Mouse (Mus musculus): Measurements from ENCODE around the gene Stag3.

The Stag3 gene

DNA sequence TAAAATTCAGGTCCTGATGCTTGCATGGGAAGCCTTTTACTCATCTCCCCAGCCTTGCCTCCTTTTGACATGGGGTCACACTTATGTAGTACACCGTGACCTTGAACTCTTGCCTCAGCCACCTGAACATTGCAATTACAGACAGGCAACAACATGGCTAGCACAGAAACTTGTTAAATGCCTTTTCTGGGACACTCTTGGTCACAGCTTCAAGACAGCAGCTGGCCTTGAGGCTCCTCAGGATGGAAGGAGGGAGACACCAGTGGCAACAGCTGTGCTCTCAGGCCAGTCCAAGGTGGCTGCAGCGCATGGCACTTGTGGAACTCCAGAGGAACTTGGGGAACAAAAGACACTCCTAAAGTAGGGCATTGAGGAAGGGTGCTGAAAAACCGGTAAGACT lies 12.9 kb upstream of the Stag3 start:
- in situ Hi-C loops (cut with MboI; ENCODE audit: low sequenced_read_pairs) = no loop called here

DNA sequence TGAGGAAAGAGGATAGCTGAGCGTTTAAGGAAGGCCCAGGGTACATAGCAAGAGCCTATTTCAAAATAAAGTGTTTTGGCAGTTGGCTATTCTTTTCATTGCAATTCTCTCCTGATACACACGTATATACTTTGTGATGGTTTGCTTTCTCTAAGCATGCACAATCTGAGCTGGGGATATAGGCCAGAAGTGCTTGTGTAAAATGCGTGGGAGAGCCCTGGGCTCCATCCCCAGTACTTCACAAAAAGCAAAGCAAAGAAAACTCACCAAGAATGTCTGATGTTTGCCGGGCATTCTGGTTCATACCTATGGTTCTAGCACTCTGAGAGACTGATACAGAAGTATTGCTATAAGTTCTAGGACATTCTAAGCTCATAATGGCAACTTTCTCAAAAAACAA lies 11.1 kb upstream of the Stag3 start:
- in situ Hi-C loops (cut with MboI; ENCODE audit: low sequenced_read_pairs) = no loop called here

DNA sequence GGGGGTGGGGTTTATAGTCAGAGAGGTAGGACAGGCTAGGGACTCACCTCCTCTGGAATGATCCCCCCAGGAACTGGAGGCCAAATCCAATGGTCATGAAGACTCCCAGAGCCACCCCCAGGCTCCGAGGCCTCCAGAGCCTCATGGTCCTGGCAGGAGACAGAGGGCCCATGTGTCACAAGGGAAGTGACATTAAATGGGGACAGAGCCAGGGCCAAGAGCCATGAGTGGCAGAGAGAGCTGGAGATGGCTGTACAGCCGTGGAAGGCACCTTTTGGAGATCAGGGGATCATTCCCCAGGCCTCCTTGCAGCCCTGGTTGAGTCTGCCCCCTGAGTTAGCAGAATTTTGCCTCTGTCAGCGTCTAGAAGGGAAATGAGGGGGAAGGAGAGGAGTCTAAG lies 8.8 kb upstream of the Stag3 start:
- in situ Hi-C loops (cut with MboI; ENCODE audit: low sequenced_read_pairs) = no loop called here

DNA sequence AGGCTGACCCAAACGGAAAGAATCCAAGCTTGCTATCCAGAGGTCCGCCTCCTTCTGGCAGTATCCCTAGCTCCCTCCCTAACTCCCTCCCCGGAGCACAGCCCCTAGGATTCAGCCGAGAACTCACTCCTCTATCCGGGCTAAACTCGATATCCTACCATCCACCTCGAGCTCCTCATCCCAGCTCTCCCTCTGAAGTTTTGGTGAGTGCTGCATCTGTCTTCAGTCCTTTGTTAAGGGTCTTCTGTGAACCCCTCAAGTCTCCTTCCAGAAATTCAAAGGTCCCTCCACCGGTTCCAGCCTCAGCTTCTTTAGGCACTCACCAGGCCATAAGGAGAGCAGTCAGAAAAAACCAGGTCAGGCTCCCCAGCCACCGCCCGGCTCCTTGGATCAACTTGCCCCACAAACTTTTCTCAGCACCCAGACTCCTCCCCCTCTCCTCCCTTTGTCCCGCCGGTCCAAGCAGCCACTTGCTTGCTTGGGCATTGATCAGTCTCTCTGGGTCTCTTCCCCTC lies 7.6 kb upstream of the Stag3 start, which contains the start of gene Gal3st4:
Gal3st4 (minus strand) TSS at position 432 of the 515 bp plus-strand sequence.
- in situ Hi-C loops (cut with MboI; ENCODE audit: low sequenced_read_pairs) = no loop called here

DNA sequence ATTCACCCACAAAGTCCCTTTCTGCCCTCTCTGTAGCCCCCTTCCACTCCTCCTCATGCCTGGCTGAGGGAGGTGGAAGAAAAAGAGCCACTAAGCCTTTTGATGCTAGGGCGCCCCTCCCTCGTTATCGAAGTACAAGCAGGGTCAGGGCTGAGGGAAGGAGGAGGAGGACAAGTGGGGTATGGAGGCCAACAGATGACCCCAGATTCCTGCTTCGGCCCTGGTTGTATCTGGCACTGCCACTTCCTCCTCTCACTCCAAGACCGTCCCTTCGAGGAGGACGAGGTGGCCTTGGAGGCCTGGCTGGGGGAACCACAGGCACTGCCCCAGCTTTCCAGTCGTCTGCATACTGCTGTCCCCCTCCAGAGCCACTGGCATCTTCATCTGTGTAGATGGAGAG lies 5.9 kb upstream of the Stag3 start:
- in situ Hi-C loops (cut with MboI; ENCODE audit: low sequenced_read_pairs) = no loop called here

DNA sequence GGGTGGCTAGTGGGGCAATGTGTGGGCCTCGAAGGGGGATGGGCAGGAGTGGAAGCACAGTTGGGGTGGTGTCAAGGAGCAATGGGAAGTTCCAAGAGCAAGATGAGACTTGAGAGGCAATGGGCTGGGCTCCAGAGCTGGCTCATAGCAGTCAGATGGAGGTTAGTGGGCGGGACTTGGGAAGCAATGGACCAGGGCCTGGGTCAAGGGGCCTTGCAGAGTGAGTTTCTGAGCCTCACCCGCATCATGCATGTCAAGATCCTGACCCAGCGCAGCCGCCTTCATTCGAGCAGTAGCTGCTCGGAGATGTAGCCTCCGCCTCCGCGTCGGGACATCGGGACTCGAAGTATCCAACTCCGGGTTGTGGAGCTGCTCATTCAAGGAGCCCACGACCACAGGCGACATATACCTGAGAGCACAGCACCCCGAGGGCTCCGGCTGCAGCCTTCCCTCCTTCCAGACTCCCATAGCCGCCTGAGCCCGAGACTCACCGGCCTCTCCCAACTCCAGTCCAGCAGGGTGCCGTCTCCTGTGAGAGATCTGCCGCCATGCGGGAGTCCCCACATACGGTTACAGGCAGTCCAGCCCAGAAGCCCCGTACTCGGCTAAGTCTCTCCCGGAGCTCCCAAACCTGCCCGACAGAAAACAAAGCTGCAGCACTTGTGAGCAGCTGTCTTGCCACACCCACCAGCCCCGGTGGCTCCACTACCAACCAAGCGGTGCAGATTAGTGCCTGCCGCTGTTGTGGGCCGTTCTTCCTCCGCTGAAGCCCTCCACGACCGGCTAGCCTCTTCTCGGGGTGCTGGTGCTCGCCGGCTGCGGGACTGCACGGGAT lies 4.6 kb upstream of the Stag3 start:
- in situ Hi-C loops (cut with MboI; ENCODE audit: low sequenced_read_pairs) = no loop called here

DNA sequence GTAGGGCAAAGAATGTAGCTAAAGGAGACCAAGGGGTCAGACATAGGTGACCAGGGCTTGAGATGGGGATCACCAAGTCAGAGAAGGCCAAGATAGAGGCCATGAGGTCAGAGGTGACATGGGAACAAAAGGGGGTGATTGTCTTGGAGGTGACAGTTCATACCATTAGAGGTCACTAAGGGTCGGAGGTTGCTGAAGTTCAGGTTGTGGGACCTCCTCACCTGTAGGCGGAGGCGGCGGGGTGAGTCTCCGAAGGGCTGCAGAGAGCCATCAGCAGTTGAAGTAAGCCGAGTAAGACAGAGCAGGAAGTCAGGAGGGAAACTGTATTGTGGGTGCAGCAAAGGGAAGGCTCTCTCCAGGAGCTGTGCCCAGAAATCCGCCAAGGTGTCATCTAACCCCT lies 2.0 kb upstream of the Stag3 start:
- in situ Hi-C loops (cut with MboI; ENCODE audit: low sequenced_read_pairs) = no loop called here

DNA sequence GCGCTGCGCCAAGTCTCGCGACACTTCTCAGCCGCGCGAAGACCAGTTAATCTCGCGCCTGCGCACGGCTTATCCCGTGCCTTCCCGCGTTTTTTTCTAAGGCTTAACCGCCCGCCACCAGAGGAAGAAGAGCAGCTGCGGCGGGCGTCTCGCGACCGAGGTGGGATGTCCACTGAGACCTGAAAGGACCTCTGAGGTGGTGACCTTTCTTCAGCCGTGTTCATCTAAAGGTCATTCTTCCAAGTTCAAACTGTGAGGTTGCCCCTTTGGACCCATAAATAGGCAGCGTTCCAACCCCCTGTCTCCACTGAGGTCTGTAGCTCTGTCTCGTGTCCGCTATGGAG lies 357 bp downstream of the Stag3 start:
- in situ Hi-C loops (cut with MboI; ENCODE audit: low sequenced_read_pairs) = no loop called here

DNA sequence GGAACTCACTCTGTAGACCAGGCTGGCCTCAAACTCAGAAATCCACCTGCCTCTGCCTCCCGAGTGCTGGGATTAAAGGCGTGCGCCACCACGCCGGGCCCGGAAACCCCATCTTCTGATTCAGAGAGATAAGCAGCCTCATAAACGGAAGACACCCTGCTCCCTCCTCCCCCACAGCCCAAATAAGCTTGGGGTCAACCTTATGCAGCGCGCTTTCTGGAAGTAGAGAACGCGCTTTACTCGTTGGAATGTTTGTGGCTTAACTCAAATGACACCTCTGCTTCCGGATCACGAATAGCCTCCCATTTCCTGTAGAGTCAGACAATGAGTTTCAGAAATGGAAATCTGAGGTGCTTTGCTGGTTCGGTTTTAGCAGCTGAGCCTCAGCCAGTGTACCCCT lies 789 bp downstream of the Stag3 start:
- in situ Hi-C loops (cut with MboI; ENCODE audit: low sequenced_read_pairs) = no loop called here

DNA sequence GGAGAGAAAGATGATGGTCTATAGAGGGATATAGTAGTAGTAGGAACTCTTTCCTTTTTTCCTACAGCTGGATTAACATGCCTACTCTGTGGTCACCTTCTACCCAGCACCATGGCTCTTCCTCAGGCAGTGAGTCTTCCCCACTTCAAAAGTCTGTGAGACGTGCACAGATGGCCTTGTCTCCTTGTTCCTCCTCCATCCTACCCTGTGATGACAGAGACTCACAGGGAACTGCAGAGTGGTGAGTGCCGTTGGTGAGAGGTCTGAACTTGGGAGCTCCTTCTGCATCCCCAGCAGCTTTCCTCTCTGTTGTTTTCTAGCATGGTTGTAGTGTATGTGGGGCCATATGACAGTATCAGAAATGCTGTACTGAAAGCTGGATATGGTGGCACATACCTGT lies 1.8 kb downstream of the Stag3 start:
- in situ Hi-C loops (cut with MboI; ENCODE audit: low sequenced_read_pairs) = no loop called here

DNA sequence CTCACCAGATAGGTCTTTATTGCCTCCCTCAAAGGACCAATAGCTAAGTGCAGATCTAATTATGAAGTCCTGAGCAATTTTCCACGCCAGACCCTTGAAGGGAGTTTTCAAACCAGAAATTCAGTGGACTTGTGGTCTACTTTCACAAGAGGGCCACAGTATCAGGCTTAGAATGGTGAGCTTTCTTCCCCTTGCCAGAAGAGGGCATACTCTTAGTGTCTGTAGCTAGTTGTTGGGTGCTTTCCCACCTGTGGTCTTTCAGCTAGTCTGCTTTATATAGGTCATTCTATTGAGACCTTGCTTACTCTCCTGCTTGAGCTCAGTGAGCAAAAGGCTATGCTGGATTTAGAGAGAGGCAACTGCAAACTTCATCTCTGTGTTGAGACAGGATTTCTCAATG lies 3.5 kb downstream of the Stag3 start:
- in situ Hi-C loops (cut with MboI; ENCODE audit: low sequenced_read_pairs) = no loop called here

DNA sequence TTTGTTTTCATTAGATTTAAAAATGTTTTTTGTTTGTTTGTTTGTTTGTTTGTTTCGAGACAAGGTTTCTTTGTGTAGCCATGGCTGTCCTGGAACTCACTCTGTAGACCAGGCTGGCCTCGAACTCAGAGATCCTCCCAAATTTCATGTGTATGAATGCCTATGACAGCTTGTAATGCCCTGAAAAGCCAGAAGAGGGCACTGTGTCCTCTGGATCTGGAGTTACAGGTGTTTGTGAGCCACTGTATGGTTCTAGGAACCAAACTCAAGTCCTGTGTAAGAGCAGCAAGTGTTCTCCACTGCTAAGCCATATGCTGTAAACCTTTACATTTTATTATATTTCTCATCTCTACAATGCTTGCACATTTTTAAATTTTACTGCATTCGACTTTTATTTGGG lies 7.8 kb downstream of the Stag3 start:
- in situ Hi-C loops (cut with MboI; ENCODE audit: low sequenced_read_pairs) = no loop called here

DNA sequence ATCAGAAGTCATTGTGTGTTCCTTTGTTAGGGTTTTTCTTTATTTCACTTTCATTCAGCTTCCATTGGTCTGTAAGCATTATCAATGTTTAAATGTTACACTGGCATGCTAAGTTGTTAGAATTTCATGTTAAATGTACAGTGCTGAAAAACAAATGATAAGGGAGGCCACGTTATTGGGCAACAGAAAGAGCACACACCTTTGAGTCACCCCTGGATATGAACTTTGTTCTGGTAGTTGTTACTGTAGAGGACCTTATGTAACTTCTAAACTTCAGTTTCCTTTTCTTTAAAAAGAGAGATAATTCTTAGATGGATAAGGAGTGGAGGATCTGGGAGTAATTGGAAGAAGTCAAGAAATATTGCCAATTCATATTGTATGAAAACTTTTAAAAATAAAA lies 11.6 kb downstream of the Stag3 start:
- in situ Hi-C loops (cut with MboI; ENCODE audit: low sequenced_read_pairs) = no loop called here

DNA sequence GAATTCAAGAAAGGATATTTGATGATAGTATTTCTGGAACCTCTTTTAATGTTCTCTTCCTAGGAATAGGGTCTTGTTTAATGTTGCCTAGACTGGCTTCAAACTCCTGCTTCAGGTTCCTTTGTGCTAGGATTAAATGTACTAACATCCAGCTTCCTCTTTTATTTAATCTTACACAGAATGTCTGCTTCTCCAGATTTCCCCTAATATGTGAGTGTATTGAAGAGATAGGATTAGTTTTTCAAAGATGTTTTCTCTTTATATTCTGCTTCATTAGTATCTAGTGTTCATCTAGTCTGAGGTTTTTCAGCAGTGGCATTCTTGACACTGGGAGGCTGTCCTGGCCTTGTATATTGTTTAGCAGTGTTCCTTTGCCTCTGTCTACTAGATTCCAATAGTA lies 14.1 kb downstream of the Stag3 start:
- in situ Hi-C loops (cut with MboI; ENCODE audit: low sequenced_read_pairs) = no loop called here

DNA sequence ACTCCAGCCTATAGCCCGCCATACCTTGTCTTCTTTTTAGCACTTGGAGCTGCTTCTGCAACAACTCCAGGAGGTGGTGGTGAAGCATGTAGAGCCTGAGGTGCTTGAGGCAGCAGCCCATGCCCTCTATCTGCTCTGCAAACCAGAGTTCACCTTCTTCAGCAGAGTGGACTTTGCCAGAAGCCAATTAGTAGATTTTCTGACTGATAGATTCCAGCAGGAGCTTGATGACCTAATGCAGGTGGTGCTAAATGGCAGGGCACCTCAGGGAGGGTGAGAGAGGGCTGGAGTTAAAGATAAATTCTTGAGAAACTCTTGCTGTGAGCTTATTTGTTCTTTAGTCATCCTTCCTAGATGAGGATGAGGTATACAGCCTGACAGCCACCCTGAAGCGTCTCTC lies 19.6 kb downstream of the Stag3 start:
- in situ Hi-C loops (cut with MboI; ENCODE audit: low sequenced_read_pairs) = no loop called here

DNA sequence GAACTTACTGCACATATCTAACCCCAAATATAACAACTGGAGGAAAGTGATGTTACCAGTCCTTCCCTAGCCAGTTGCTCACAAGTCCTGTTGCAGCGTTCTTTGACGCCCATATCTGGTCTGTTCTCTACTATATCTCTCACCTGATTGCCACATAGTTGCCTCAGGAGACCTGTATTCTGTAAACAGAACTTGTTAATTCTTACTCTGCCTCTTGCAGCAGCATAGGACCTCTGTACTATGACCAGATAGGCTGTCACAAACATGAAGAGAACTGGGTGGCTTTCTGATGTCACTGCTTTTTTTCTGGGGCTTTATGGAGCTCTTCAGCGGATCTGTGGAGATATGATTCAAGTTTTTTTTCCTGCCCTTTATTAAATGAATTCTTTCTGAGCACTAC lies 32.8 kb downstream of the Stag3 start:
- in situ Hi-C loops (cut with MboI; ENCODE audit: low sequenced_read_pairs) = no loop called here

DNA sequence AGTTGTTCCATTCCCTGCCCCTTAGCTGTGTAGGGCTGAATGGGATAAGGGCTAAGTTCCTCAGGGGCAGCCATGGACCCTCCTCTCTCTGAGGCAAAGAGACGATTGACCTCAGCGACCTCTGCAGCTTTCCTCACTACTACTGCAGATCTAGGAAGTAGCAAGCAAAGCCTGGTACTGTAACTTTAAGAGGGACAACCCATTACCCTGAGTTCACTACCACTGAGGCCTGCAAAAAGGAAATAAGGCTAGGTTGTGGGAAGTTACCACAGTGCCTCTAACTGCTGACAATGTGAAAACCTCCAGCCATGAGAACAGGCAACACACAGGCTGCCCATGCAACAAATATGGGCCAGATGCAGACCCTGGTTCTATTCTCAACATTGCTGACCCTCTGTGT lies 61.6 kb downstream of the Stag3 start, which contains the start of gene Pvrig:
Pvrig (plus strand) TSS at position 301 of the 400 bp plus-strand sequence.
- in situ Hi-C loops (cut with MboI; ENCODE audit: low sequenced_read_pairs) = no loop called here

DNA sequence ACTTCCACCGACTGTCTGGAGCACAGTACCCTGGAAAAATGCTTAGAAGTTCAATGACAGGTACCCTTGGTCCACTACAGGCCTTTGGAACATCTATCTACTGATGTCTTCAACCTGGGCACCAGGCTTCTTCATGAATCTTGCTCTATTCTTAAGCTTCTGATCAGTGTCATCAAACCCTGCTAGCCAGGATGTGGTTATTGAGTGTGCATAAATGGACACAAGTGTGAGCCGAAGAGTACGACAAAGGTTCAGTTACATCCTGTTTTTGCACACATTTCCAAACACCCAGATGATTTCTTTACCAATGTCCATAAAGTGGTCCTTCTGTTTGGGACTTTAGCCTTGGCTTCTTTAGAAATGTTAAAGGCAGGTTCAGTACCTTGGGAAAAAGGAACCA lies 63.2 kb downstream of the Stag3 start:
- in situ Hi-C loops (cut with MboI; ENCODE audit: low sequenced_read_pairs) = no loop called here
